Mouse (Mus musculus) bone marrow macrophage, adult 2 months (primary cell): Measurements from ENCODE around the gene Nhlrc2.

Experiments used
- CTCF ChIP-seq: IDR thresholded peaks from 2 replicates; pipeline ENCODE4 v1.5.1; 2012; ENCODE audit warnings: low read depth, mild to moderate bottlenecking, low read length, moderate library complexity
- POLR2A ChIP-seq: IDR thresholded peaks from 2 replicates; pipeline ENCODE4 v1.6.1; 2012; ENCODE audit warnings: mild to moderate bottlenecking, low read depth, low read length, borderline replicate concordance

DNA sequence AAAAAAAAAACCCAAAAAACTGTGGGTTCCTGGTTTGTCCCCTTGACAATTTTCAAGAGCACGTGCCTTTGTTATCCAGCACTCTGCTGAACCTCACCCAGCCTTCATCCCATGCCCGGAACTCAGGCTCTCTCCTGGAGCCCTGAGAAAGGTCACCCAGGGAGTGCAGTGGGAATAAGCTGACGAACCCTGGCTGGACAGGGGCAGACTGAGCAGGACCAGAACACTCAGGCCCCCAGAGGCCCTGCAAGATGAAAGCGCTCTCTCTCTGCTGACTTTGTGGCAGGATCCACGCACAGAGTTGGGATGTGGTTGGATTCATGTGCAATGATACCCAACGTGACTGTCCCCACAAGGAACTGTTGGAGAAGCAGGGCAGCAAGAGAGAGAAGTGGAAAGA lies 81.6 kb downstream of the Nhlrc2 start:
- TF ChIP-seq CTCF (no peak), POLR2A (no peak)
